Mouse (Mus musculus) midbrain, embryonic 10.5 days (tissue): ENCODE results near the gene Elmod2. TPM values are rescaled to one million over a fixed set of nuclear protein-coding genes. Genes with fewer than 3 reads are reported as not detected.

Experiments used
- DNase-seq: peaks from one replicate; pipeline ENCODE4 v3.0.0-alpha.2; 2017; ENCODE audit warnings: low spot score
- H3K27ac ChIP-seq: fragments of 300-500 bp; sonication (generic); replicated peaks from 2 replicates; pipeline ENCODE4 v1.5.1; 2016; ENCODE audit warnings: mild to moderate bottlenecking
- H3K27me3 ChIP-seq: fragments of 300-500 bp; sonication (generic); 2 replicates; pipeline ENCODE4 v1.6.1; 2016; ENCODE audit warnings: low read depth, mild to moderate bottlenecking; ENCODE audit not compliant: poor library complexity, severe bottlenecking
- H3K36me3 ChIP-seq: fragments of 300-500 bp; sonication (generic); 2 replicates; pipeline ENCODE4 v1.6.1; 2016; ENCODE audit warnings: mild to moderate bottlenecking, moderate library complexity
- H3K4me1 ChIP-seq: fragments of 300-500 bp; sonication (generic); 2 replicates; pipeline ENCODE4 v1.6.1; 2016
- H3K4me3 ChIP-seq: fragments of 300-500 bp; sonication (generic); 2 replicates; pipeline ENCODE4 v1.5.1; 2016; ENCODE audit warnings: mild to moderate bottlenecking, moderate library complexity
- H3K9me3 ChIP-seq: fragments of 300-500 bp; sonication (generic); replicated peaks from 2 replicates; pipeline ENCODE4 v1.6.1; 2016; ENCODE audit warnings: mild to moderate bottlenecking
- WGBS: fragments of 180-500 bp; shearing (Covaris S2); methylation state at CpG from one replicate; pipeline ENCODE4 v1.1.7; 2016; 5-methylcytosine and 5-hydroxymethylcytosine counted together
- polyA plus RNA-seq: library from polyadenylated mRNA; unstranded; fragments of >200 nt; fragmentation: Nextera tagmentation; extraction: Ambion mirVana; gene quantifications from 2 replicates; pipeline ENCODE4 v1.2.1, GENCODE M21; 2016

Elmod2 gene
- polyA plus RNA-seq, result 20.2 and 22.6 TPM in 2 replicates

DNA sequence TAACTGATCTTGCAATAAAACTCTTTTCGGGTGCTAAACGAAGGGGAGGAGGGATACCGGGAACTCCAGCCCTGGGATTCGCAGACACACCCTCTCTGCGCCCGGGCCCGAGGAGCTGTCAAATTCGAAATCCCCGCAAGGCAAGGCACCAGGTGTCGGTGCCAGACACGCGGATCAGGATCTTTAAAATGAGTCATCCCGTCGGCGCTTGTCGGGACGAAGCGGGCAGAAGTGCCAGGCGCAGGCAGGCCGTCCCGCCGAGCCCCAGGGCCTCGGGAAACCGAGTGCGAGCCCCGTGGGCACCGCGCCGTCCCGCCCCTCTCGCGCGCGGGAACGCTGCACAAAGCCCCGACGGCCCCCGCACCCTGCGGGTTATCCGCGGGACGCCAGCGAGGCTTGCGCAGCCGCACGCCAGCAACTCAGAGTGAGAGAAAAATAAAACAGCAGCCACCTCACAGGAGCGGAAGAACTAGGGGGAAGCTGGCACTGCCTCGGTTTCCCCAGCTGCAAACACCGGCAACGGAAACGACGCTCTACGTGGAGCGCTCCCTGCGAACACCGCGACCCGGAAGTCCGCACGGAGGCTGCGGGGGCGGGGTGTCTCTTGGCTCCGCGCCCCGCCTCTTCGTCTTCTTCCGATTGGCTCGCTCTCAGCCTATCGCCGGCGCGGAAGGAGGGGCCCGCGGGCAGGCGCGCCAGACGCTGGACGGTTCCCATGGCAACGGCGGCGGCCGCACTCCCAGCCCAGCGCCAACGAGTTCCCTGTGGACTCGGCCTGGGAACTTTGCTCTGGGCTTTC lies at the start of gene Elmod2:
Gene Elmod2, minus strand, starts transcription at position 588 of the 799 bp plus-strand sequence.
- Histone ChIP-seq H3K9me3 (no peaks in the 10 kb centered on the region), H3K4me1 (peaks cover 17% of the 10 kb centered on the region), H3K36me3 (peaks cover 22% of the 10 kb centered on the region), H3K27me3 (peaks cover 18% of the 10 kb centered on the region), H3K4me3 (peak within 1 kb of the TSS; percentile 92), H3K27ac (peak within 1 kb of the TSS; percentile 92)
- under 1% methylated on average over 85 of the region's 85 CpGs for WGBS
- peak; percentile 97 for DNase-seq

DNA sequence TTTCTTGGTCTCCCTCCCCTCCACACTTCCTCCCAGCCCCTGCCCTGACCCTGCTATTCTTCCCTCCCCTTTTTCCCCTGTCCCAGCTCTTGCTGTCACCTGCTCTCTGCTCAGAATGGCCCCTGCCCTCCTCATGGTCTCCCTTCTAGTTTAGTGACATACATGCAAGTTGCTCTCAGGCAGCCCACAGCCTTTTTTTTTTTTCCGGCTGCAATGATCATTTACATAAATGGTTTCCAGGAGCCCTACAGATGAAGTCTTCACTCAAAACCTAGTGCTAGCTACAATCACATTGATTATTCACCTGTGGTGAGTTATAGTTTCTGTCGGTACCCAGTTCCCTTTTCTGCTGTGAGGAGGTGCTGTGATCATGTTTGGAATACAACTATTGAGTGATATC lies 48.7 kb upstream of the Elmod2 start:
- Histone ChIP-seq H3K27me3 (no peaks in the 10 kb centered on the region), H3K9me3 (no peaks in the 10 kb centered on the region), H3K4me1 (no peaks in the 10 kb centered on the region), H3K27ac (no peak overlapping the region), H3K4me3 (no peak overlapping the region), H3K36me3 (no peaks in the 10 kb centered on the region)
- no peak for DNase-seq
- WGBS, result 91% methylated on average over 2 of the region's 2 CpGs

DNA sequence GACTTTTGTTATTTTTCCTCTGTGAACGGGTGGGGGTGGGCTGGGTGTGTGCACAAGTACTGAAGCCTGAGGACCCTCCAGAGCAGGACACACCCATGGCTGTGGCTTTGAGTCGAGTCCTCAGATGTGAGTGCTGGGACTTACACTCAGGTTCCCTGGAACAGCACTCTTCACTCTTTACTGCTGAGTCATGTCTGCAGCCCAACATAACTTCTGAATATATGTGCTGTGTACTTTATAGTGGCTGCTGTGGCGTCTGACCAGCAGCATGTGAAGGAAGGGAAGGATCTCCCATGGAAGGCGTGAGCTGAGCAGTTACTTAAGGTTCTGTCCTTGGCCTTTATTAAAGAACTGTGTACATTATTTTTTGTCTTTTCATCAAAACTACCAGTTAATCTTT lies 47.9 kb upstream of the Elmod2 start:
- no peak overlapping the region for H3K4me3 ChIP-seq
- no peak overlapping the region for H3K27ac ChIP-seq
- H3K9me3 ChIP-seq, result no peaks in the 10 kb centered on the region
- DNase-seq, result no peak
- no peaks in the 10 kb centered on the region for H3K36me3 ChIP-seq
- H3K4me1 ChIP-seq, result no peaks in the 10 kb centered on the region
- WGBS, result 79% methylated on average over 4 of the region's 4 CpGs
- no peaks in the 10 kb centered on the region for H3K27me3 ChIP-seq

DNA sequence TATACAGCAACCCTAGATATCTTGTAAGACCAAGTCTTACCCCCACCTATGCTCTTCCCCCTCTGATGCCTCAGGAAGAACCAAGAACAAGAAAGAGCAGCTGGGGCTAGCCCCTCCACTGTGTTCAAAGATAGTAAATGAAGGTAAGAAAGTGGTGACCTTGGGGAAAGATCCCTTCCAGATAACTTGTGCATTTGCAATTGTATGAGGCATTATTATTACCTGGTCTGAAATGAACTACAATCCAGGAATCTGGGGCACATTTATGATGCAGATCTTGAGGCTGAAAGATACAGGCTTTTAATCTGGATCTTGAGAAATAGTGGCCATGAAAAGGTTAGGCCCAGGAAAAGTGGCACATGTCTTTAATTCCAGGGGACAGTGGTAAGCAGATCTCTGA lies 44.9 kb upstream of the Elmod2 start:
- Histone ChIP-seq H3K27me3 (no peaks in the 10 kb centered on the region), H3K4me1 (no peaks in the 10 kb centered on the region), H3K4me3 (no peak overlapping the region), H3K27ac (no peak overlapping the region), H3K9me3 (no peaks in the 10 kb centered on the region), H3K36me3 (no peaks in the 10 kb centered on the region)
- no peak for DNase-seq

DNA sequence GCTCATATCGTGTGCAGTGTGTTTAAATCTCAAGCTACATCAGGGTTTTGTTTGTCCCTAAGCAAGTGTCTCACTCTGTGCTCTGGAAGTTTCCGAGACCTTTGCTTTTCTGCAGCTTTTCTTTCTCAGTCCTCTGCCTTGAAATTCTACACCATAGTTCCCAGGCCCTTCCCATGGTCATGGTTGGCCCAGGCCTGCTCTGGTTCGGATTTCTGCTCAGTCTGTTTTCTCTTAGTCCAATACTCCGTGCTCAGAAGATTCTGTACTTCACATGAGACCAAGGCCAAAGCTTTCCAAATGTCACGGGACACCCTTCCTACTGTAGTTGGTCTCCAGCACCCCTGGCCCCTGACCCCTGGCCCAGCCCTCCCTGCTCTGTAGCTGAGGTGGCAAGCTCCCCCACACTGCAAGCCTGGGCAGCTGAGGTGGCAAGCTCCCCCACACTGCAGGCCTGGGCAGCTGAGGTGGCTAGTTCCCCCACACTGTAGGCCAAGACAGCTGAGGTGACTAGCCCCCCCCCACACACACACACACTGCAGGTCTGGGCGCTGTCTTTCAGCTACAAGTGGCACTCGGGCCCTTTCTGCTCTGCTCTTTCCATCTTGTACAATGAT lies 31.0 kb upstream of the Elmod2 start:
- DNase-seq, result no peak
- H3K27me3 ChIP-seq, result no peaks in the 10 kb centered on the region
- 69% methylated on average over 7 of the region's 7 CpGs for WGBS

DNA sequence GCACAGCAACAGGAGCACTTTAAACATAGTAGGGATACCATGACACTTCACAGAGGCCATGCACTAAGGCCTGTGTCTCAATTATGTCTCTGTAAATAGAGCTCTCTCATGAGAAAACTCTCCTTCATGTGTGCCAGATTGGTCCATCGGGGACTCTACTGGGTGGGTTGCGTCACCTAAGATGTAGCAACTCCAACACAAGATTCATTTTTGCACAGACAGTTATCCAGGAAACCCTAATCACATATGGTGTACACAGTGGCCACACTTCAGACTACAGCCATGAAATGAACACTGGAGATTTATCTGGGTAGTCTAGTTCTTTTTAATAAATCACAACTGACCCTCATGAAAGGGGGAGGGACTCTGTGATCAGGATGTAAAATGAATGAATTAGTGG lies 19.0 kb upstream of the Elmod2 start:
- no peak overlapping the region for H3K4me3 ChIP-seq
- no peaks in the 10 kb centered on the region for H3K27me3 ChIP-seq
- no peaks in the 10 kb centered on the region for H3K36me3 ChIP-seq
- H3K27ac ChIP-seq, result no peak overlapping the region
- WGBS, result 94% methylated on average over 2 of the region's 2 CpGs
- H3K9me3 ChIP-seq, result no peaks in the 10 kb centered on the region
- DNase-seq, result no peak
- H3K4me1 ChIP-seq, result no peaks in the 10 kb centered on the region

More for the DNA sequence above, 31.0 kb upstream of the Elmod2 start:
- Histone ChIP-seq H3K36me3 (no peaks in the 10 kb centered on the region), H3K27ac (no peak overlapping the region), H3K9me3 (no peaks in the 10 kb centered on the region), H3K4me1 (no peaks in the 10 kb centered on the region; the same call in 1 of the 2 replicates), H3K4me3 (no peak overlapping the region)

DNA sequence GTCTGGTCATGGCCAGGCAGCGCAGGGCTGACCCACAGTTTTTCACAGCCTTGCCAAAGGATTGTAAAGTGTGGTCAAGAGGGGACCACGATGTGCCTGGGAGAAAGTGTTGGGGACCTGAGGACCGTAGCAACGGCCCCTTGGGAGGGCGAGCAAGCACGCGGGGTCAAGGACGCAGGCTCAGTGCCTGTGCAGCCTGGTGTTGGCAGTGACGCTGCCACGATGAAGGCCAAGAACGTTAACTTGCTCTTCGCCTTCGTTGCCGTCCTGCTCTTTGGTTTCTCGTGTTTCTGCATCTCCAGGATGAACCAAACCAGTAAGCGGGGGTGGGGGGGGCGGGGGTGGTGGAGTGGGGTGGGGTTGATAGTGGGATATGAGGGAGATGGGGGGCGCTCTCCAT lies 16.0 kb upstream of the Elmod2 start, which contains the start of gene Mgat4d:
Gene Mgat4d, plus strand, starts transcription at position 209 of the 400 bp plus-strand sequence.
- Histone ChIP-seq H3K27me3 (no peaks in the 10 kb centered on the region), H3K4me3 (no peak within 1 kb of the TSS), H3K36me3 (no peaks in the 10 kb centered on the region), H3K9me3 (no peaks in the 10 kb centered on the region), H3K27ac (no peak within 1 kb of the TSS), H3K4me1 (no peaks in the 10 kb centered on the region)
- no peak for DNase-seq
- WGBS, result 84% methylated on average over 18 of the region's 18 CpGs

DNA sequence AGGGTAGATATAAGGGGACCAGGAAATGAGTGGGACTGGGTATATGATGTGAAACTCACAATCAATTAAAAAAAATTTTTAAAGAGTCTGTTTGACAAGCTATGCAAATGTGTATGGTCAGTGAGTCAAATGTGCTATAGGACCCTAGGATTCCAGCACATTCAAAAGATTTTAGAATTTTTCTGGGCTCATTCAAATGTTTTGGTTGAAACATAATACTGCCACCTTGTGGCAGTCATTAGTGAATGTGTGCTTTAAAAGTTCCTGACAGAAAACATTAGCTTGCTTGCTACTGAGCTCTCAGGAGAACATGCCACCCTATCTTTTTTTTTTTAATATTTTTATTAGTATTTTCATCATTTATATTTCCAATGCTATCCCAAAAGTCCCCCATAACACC lies 10.4 kb upstream of the Elmod2 start:
- Histone ChIP-seq H3K27ac (no peak overlapping the region), H3K4me1 (no peaks in the 10 kb centered on the region), H3K36me3 (no peaks in the 10 kb centered on the region), H3K9me3 (no peaks in the 10 kb centered on the region; the same call in 1 of the 2 replicates), H3K4me3 (no peak overlapping the region), H3K27me3 (no peaks in the 10 kb centered on the region)
- DNase-seq, result no peak

DNA sequence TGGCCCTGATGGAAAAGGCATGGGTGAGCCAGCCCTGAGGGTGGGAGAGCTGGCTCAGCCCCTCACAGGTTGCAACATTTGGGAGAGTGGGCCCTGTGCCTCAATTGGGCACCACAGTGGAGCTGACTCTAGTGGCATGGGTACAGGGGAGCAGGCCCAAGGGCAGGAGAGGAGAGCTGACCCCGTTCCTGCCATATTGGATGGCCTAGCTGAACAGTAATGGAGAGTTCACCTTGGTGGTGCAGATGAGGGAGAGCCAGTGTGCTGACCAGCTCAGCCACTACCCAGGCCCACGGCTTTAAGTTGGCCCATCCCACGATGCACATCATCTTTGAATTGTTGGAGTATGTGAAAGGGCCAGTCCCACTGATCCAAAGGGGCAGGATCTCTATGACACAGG lies 9.8 kb upstream of the Elmod2 start:
- no peak overlapping the region for H3K4me3 ChIP-seq
- no peaks in the 10 kb centered on the region for H3K27me3 ChIP-seq
- WGBS, result 88% methylated on average over 3 of the region's 3 CpGs
- H3K36me3 ChIP-seq, result no peaks in the 10 kb centered on the region
- H3K4me1 ChIP-seq, result no peaks in the 10 kb centered on the region
- no peak overlapping the region for H3K27ac ChIP-seq
- DNase-seq, result no peak
- H3K9me3 ChIP-seq, result no peaks in the 10 kb centered on the region; the same call in 1 of the 2 replicates

DNA sequence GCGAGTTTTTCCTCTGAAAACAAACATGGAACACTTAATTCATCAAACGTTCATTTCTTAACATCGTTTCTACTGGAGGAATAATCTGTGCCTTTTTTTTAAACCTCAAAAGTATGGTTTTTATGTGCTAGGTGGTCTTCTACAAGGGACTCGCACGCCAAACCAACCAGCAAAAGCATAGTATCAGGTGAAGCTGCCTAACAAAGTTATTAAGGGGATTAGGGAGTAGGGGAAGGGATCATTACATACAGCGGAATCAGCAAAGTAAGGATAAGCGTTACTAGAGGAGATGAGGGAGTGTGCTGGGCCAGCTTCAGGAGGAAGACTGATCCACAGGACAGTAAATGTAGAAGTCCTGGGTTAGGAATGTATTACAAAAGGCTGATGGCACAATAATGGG lies 578 bp upstream of the Elmod2 start:
- no peaks in the 10 kb centered on the region for H3K9me3 ChIP-seq
- peak overlapping the region; percentile 92 for H3K4me3 ChIP-seq
- peaks cover 18% of the 10 kb centered on the region for H3K27me3 ChIP-seq
- peaks cover 17% of the 10 kb centered on the region for H3K4me1 ChIP-seq
- peak overlapping the region; percentile 92 for H3K27ac ChIP-seq
- peaks cover 15% of the 10 kb centered on the region for H3K36me3 ChIP-seq
- no peak for DNase-seq
- WGBS, result 8% methylated on average over 7 of the region's 7 CpGs

DNA sequence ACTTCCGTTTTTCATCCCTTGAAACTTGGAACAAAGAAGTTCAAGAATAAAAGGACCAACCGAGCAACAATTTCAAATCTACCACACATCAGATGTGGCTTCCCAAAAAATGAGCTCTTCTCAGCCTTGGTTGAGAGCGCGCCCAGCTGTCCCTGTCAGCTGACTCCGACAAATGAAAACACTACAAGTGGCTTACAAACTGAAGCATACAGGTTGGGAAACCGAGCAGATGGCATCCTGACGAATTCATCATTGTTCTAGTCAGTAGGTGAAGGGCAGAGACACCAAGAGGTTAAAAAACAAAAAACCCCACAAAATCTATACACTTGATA lies 753 bp downstream of the Elmod2 start:
- Histone ChIP-seq H3K27ac (peak overlapping the region; percentile 92), H3K4me3 (peak overlapping the region; percentile 92), H3K27me3 (peaks cover 18% of the 10 kb centered on the region), H3K36me3 (peaks cover 25% of the 10 kb centered on the region), H3K9me3 (no peaks in the 10 kb centered on the region), H3K4me1 (peaks cover 17% of the 10 kb centered on the region)
- peak; percentile 33 for DNase-seq
- WGBS, result 13% methylated on average over 7 of the region's 7 CpGs

DNA sequence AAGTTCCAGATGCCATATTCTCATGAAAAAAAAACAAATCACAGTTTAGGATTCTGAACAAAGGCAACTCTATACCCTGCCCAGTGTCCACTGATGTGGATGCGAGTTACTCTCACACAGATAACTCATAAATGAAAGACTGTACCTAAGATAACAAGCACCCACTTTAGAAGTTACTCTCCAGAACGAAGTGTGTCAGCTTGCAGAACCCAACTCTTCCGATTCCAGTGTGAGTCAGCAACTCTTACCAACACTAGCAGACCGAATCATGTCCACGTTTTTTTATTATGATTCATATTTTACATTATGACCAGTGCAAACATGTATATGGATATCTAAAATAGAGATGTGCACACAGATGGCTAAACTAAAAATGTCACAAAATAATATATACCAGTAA lies 4.4 kb downstream of the Elmod2 start:
- H3K9me3 ChIP-seq, result no peaks in the 10 kb centered on the region
- DNase-seq, result no peak
- no peak overlapping the region for H3K4me3 ChIP-seq
- no peak overlapping the region for H3K27ac ChIP-seq
- WGBS, result 95% methylated on average over 5 of the region's 5 CpGs
- peaks cover 13% of the 10 kb centered on the region for H3K4me1 ChIP-seq
- no peaks in the 10 kb centered on the region for H3K27me3 ChIP-seq
- peaks cover 37% of the 10 kb centered on the region for H3K36me3 ChIP-seq

DNA sequence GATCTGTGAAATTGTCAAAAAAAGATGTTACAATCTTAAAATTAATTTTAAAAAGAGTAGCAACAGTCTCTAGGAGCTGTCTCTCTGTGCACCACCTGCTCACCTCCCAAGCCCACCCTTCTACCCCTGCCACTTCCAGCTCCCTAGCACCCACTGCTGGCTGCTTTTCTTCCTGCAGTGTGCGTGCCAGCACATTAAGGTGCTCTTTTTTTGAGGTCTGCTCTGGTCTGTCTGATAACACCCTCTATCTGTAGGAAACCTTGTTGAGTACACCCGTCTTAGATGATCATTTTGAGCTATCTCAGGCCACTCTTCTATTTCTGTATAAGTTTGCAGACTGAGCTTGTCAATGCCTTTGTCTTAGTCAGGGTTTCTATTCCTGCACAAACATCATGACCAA lies 9.2 kb downstream of the Elmod2 start:
- Histone ChIP-seq H3K9me3 (no peaks in the 10 kb centered on the region), H3K27ac (no peak overlapping the region), H3K36me3 (peaks cover 64% of the 10 kb centered on the region), H3K4me3 (no peak overlapping the region), H3K4me1 (peaks cover 5% of the 10 kb centered on the region; the same call in 1 of the 2 replicates), H3K27me3 (no peaks in the 10 kb centered on the region)
- 88% methylated on average over 2 of the region's 2 CpGs for WGBS
- DNase-seq, result no peak
